Mouse (Mus musculus) ES-Bruce4 (cell line): ENCODE results near the gene Glrx5.

Experiments used
- CTCF ChIP-seq: IDR thresholded peaks from one replicate; pipeline ENCODE4 v1.8.1; 2011; ENCODE audit warnings: low read depth, low read length
- EP300 ChIP-seq: IDR thresholded peaks from 2 replicates; pipeline ENCODE4 v1.6.1; 2011; ENCODE audit warnings: low read depth, low read length; ENCODE audit not compliant: insufficient read depth
- POLR2A ChIP-seq: IDR thresholded peaks from one replicate; pipeline ENCODE4 v1.8.1; 2011; ENCODE audit warnings: low read length; ENCODE audit not compliant: insufficient read depth

DNA sequence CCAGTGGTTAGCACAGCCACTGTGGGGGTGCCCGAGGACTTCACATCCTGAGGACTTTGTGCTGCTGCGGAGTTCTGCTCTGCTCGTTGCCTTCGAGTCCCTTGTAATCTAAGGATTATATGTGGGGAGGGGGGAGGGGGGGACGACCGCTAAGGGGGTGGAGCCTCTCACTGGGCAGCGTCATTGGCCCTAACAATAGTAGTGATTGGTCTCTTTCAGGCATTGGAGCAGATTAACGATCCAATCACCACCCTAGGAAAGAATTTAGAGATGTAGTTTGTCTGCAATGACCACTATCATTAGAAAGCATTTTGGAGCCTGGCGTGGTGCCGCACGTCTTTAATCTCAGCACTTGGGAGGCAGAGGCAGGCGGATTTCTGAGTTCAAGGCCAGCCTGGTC, 52.8 kb downstream of the Glrx5 start:
- TF ChIP-seq POLR2A: no peak
- TF ChIP-seq CTCF: no peak
- TF ChIP-seq EP300: no peak
